Mouse (Mus musculus) liver, embryonic 18 days (tissue): ENCODE results near the gene Alkbh8. TPM values are rescaled to one million over a fixed set of nuclear protein-coding genes. Genes with fewer than 3 reads are reported as not detected.

ENCODE experiments used
- polyA plus RNA-seq: library from polyadenylated mRNA; depleted of rRNA; stranded (reverse); fragments of >200 nt; gene quantifications from 2 replicates; pipeline ENCODE4 v1.2.3, GENCODE M21; 2012; rRNA removed

Gene Alkbh8
- 3.1 and 3.7 TPM in 2 replicates for polyA plus RNA-seq

DNA sequence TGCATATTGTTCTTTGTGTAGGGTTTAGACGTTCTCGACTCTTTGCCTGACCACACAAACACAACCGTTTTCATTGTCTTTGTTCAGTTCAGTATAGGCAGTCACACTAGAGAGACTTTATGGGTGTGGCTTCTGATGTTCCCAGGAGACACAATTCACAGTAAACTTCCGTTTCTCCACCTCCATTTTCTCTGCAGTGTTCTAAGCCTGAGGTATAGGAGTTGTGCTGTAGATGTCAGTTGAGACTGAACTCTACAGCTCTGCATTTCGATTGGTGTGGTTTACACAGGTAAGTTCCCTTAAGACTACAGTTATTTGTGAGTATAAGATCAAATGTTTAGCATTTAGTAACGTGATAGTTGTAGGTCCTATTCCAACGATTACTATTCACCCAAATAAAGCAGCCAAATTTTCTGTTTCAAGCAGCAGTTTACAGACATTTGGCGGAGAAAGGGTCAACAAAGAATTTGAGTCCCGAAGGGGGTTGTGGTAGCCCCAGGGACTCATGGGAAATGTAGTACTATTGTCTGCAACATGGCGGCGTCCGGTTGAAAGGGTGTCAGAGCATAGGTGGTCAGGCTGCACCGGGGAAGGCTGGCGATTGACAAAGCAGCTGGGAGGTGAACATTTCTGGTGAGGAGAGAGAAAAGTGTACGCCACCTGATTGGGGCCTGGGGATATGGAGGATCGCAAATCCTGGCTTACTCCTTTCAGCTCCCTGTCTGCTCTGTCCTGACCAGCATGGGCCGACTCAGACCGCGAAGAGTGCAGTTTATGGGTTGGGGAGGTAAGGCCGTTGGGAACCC lies at the start of gene Alkbh8:
Gene Alkbh8, plus strand, starts transcription at position 179 of the 806 bp plus-strand sequence.

DNA sequence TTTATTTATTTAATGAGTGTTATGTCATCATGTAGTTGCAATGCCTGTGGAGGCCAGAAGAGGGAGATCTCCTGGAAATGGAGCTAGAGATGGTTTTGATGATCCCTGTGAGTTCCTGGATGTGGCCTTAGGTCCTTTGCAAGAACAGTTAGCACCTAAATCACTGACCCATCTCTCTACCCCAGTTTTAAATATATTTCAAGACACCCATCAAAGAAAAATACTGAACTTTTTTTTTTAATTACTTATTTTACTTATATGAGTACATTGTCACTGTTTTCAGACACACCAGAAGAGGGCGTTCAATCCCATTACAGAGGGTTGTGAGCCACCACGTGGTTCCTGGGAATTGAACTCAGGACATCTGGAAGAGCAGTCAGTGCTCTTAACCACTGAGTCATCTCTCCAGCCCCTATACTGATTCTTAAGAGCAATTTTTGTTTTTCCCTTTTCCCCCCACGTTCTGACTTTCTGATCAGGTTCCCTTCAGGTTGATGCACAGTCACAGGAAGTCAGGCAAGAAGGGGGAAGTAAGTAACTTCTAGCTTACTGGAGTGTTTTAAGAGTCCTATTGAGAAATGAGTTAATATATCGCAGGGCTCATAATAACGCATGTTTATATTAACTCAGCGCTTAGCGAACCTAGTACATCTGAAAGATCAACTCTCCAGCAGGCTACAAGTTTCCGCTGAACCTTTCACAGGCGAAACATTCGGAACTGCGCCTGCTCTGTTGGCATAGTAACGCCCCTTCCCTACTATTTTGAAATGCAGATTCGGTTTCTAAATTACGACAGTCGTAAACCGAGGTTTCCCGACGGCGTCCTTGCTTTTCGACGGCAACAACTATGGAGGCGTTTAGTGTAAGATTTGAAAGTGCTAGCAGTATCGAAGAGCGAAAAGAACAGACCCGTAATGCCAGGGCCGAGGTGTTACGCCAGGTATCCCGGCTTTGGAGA lies 68.6 kb downstream of the Alkbh8 start, which contains the start of gene Cwf19l2:
Gene Cwf19l2, plus strand, starts transcription at position 342 of the 958 bp plus-strand sequence.

Other genes with a start within 250 kb of the Alkbh8 start
- gene Cwf19l2, start 68.5 kb downstream of the Alkbh8 start, polyA plus RNA-seq = 1.7 and 1.8 TPM in 2 replicates
- 0.10 and 0.13 TPM in 2 replicates for gene Gucy1a2, start 197.6 kb downstream of the Alkbh8 start, polyA plus RNA-seq